8 mouse cellular contexts compared by ENCODE assay signal in the genomic region with DNA sequence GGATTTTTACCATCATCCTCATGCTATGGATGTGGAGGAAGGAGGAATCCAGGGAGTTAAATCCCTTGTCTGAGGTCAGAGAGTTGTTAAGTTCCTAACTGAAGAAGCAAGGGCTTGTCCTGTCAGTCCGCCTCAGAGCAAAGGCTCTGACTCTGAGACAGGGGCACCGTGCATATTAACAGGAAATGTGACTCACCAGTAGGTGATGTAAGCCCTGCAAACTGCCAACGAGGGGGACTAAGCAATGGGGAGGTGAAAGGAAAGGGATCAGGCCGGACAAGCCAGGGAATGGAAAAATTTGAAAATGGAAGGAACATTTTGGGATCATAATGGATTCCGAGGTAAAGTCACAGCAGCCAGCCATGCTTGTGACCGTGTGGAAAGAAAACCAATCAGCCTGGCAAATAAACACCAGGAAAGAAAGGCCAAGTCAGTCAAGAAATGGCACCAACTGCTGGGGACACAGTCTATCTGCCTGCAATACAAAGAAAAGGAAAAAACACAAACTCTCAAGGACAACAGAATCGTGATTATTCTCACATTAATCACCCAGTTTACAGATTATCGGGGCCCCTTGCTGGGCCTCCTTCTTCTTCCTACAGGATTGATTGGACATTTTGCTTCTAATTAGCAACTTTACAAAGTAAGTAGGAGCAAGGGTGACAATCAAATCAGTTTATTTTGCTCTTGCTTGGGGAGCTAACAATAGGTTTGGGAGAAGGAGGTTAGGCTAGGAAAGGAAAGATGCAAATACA.
DNase-seq lines count a peak whose midpoint lies in the region; ATAC-seq and TF ChIP-seq lines count a peak whose summit lies in the region.

No protein-coding gene starts in this region.

- H3K27me3 ChIP-seq in limb, embryonic 14.5 days (ENCODE audit: control insufficient read depth, insufficient read depth, low read length): no peaks in the 10 kb centered on the region
- H3K27me3 ChIP-seq in limb, embryonic 10.5 days (ENCODE audit: low read depth, poor library complexity, severe bottlenecking): no peaks in the 10 kb centered on the region
- no peaks in the 10 kb centered on the region for H3K27me3 ChIP-seq in heart, embryonic 10.5 days (ENCODE audit: insufficient read depth, poor library complexity, severe bottlenecking)

- no peak for DNase-seq in limb, embryonic 14.5 days (ENCODE audit: low spot score)
- no peak for DNase-seq in limb, embryonic 10.5 days (ENCODE audit: low spot score)
- DNase-seq in adrenal gland, postnatal 36 days: peak; percentile 72 to 74
- DNase-seq in heart, embryonic 10.5 days (ENCODE audit: low spot score): peak; percentile 75
- DNase-seq in lung, postnatal 14 days: peak; percentile 44
- no peak for DNase-seq in right cerebral cortex, postnatal 10 days (ENCODE audit: low spot score in 2 of 2)
- no peak for DNase-seq in spleen, adult 12 weeks (ENCODE audit: low spot score)
- DNase-seq in thymus, postnatal 4 days: no peak

- no peak overlapping the region for H3K9ac ChIP-seq in limb, embryonic 14.5 days (ENCODE audit: low read depth, low read length, severe bottlenecking)

- H3K4me2 ChIP-seq in limb, embryonic 14.5 days (replicated peaks; ENCODE audit: low read depth, low read length, severe bottlenecking): no peak overlapping the region

- H3K4me3 ChIP-seq in limb, embryonic 14.5 days (replicated peaks; ENCODE audit: low read length): no peak overlapping the region
- H3K4me3 ChIP-seq in limb, embryonic 10.5 days: no peak overlapping the region
- no peak overlapping the region for H3K4me3 ChIP-seq in heart, embryonic 10.5 days

- peaks cover 8% of the 10 kb centered on the region; the same call in 1 of the 2 replicates for H3K4me1 ChIP-seq in limb, embryonic 14.5 days (ENCODE audit: control insufficient read depth, insufficient read depth, low read length)
- H3K4me1 ChIP-seq in limb, embryonic 10.5 days: peaks cover 12% of the 10 kb centered on the region; the same call in 1 of the 2 replicates
- peaks cover 15% of the 10 kb centered on the region for H3K4me1 ChIP-seq in heart, embryonic 10.5 days

- no peak for ATAC-seq in limb, embryonic 14.5 days (ENCODE audit: low FRiP score, low read depth)

- H3K36me3 ChIP-seq in limb, embryonic 14.5 days (ENCODE audit: control insufficient read depth, insufficient read depth, low read length): no peaks in the 10 kb centered on the region
- no peaks in the 10 kb centered on the region for H3K36me3 ChIP-seq in limb, embryonic 10.5 days
- H3K36me3 ChIP-seq in heart, embryonic 10.5 days: no peaks in the 10 kb centered on the region

- peak overlapping the region; percentile 65 for H3K27ac ChIP-seq in limb, embryonic 14.5 days (replicated peaks; ENCODE audit: low read depth, low read length)
- H3K27ac ChIP-seq in limb, embryonic 10.5 days: no peak overlapping the region
- H3K27ac ChIP-seq in heart, embryonic 10.5 days: peak overlapping the region; percentile 65

- no peaks in the 10 kb centered on the region for H3K9me3 ChIP-seq in limb, embryonic 14.5 days (ENCODE audit: control insufficient read depth, low read length)
- no peaks in the 10 kb centered on the region for H3K9me3 ChIP-seq in limb, embryonic 10.5 days (replicated peaks)
- H3K9me3 ChIP-seq in heart, embryonic 10.5 days: no peaks in the 10 kb centered on the region

- 50% methylated on average over 8 of the region's 8 CpGs for WGBS in limb, embryonic 14.5 days
- 62% methylated on average over 8 of the region's 8 CpGs for WGBS in limb, embryonic 10.5 days
- WGBS in heart, embryonic 10.5 days: 41% methylated on average over 8 of the region's 8 CpGs

- no peak for TF ChIP-seq POLR2A in limb, embryonic 14.5 days (IDR thresholded peaks at IDR 0.05; ENCODE audit: borderline replicate concordance, extremely low read depth, insufficient read depth, insufficient read length)

Comparison
In these comparisons a context has a peak if more than half of its experiments do, and no peak if none do; other contexts are left out.
1. DNase-seq: peak in adrenal gland, postnatal 36 days (2 of 2), heart, embryonic 10.5 days (single experiment) and lung, postnatal 14 days (single experiment); none in limb, embryonic 14.5 days (single experiment), limb, embryonic 10.5 days (single experiment), right cerebral cortex, postnatal 10 days (0 of 2), spleen, adult 12 weeks (single experiment) and thymus, postnatal 4 days (single experiment).